Mouse (Mus musculus) megakaryocyte, embryonic 14.5 days (primary cell): Measurements from ENCODE around the gene Xk.

ENCODE experiments used
- FLI1 ChIP-seq: IDR thresholded peaks from 2 replicates; pipeline ENCODE4 v1.6.1; 2012; ENCODE audit warnings: low read length, inconsistent platforms, mixed read lengths
- GATA1 ChIP-seq: IDR thresholded peaks from 3 replicates; pipeline ENCODE4 v1.6.1; 2012; ENCODE audit warnings: mixed read lengths, low read length, inconsistent platforms, borderline replicate concordance

DNA sequence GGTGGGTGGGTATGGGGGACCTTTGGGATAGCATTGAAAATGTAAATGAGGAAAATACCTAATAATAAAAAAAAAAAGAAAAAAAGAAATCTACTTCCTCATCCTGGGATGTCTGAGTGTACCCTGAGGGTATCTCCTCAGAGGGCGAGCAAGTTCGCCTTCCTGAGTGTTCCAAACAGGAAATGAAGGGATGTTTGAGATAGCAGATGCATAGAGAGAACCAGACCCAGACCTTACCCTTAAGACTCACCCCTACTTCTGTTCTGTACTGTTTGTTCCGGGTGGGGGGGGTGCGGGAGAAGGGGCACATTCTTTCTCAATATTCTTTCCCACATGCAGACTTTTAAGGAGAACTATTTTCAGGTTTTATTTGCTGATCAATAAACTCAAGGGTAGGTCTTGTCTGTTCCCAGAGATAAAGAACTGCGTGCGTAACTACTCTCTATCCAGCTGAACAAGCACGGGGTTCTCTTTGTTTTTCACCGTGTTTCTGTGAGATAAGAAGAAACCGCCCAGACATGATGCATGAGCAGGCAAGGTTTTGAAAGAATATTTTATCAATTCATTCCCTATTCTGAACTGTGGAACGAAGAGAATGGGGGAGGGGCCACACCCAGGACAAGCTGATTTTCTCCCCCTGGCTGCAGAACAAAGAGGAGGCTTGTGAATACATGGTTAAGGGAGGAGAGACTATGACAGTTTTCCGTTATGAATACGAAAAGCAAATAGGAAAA is 27.8 kb upstream of the Xk start:
- TF ChIP-seq FLI1: no peak
- no peak for TF ChIP-seq GATA1
